In genomic region chr1:181872639-181873038, GRCm38 (mm10) we compare ENCODE assay signal across 20 mouse cellular contexts.
"Had no signal": no experiment of that assay in that cellular context is flagged by ENCODE, and none has a peak within 500 bp of the region (broad histone marks: within the 10 kb centered on the region; RNA-seq: fewer than 3 reads in every experiment).

No protein-coding gene starts in this region.

- H3K4me1 ChIP-seq: limb, embryonic 12.5 days; limb, embryonic 15.5 days; lung, embryonic 15.5 days; midbrain, embryonic 13.5 days; neural tube, embryonic 13.5 days; stomach, embryonic 15.5 days had no signal

- H3K36me3 ChIP-seq: limb, embryonic 12.5 days; limb, embryonic 15.5 days; liver, embryonic 15.5 days; lung, embryonic 15.5 days; midbrain, embryonic 10.5 days; midbrain, embryonic 13.5 days; neural tube, embryonic 13.5 days; stomach, embryonic 15.5 days had no signal

- H3K27ac ChIP-seq: limb, embryonic 12.5 days; limb, embryonic 15.5 days; liver, embryonic 15.5 days; lung, embryonic 15.5 days; midbrain, embryonic 10.5 days; midbrain, embryonic 13.5 days; neural tube, embryonic 13.5 days; stomach, embryonic 15.5 days had no signal

- DNase-seq: kidney, adult 9 months; kidney, postnatal 14 days; kidney, postnatal 4 days; left cerebral cortex, postnatal 4 days; lung, adult 18-20 months; lung, postnatal 10 days; lung, postnatal 36 days; retina, postnatal 1 day; right cerebral cortex, postnatal 25 days; spleen, adult 18-20 months had no signal

- H3K27me3 ChIP-seq: limb, embryonic 12.5 days; limb, embryonic 15.5 days; liver, embryonic 15.5 days; lung, embryonic 15.5 days; midbrain, embryonic 13.5 days; neural tube, embryonic 13.5 days; stomach, embryonic 15.5 days had no signal

- H3K4me3 ChIP-seq: limb, embryonic 12.5 days; limb, embryonic 15.5 days; liver, embryonic 15.5 days; lung, embryonic 15.5 days; midbrain, embryonic 10.5 days; midbrain, embryonic 13.5 days; myocyte; neural tube, embryonic 13.5 days; stomach, embryonic 15.5 days had no signal

- ATAC-seq: midbrain, embryonic 13.5 days; midbrain, embryonic 16.5 days had no signal
